Mouse (Mus musculus): ENCODE measurements around the gene Cped1. TPM values are rescaled to one million over a fixed set of nuclear protein-coding genes. Genes with fewer than 3 reads are reported as not detected.

Gene Cped1
- total RNA-seq, 2 experiments from 2014 or later = 0.68 TPM; not detected in 1

GRCm38 (mm10) chr6:21998131-21998530, 12.4 kb downstream of the Cped1 start:
- ATAC-seq (replicated peaks; ENCODE audit: low FRiP score, poor library complexity, severe bottlenecking) = no peak

DNA sequence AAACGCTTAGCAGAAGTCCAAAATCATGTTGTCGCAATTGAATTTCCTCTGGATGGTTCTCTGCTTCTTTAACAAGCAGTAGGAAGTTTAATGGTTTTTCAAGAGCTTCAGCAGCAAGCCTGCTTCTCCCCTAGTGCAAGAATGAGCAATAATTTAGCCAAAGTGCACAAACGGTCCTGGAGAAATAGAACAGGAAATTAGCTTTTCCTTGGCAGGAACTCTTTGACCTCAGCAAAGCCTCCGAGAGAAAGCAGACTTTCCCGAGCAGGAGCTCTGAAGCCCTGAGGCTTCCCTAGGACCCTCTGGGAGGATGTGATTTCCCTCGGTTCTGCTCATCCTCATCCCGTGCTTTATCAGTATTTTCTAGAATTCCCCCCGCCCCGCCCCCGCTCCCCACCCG, 13.3 kb downstream of the Cped1 start:
- ATAC-seq (replicated peaks; ENCODE audit: low FRiP score, poor library complexity, severe bottlenecking) = no peak

GRCm38 (mm10) chr6:22000086-22000485, 14.4 kb downstream of the Cped1 start:
- no peak for ATAC-seq (replicated peaks; ENCODE audit: low FRiP score, poor library complexity, severe bottlenecking)

- ATAC-seq (replicated peaks; ENCODE audit: low FRiP score, poor library complexity, severe bottlenecking) = no peak
Measured at GRCm38 (mm10) chr6:22000881-22001280, 15.2 kb downstream of the Cped1 start.

- no peak for ATAC-seq (replicated peaks; ENCODE audit: low FRiP score, poor library complexity, severe bottlenecking)
Measured at GRCm38 (mm10) chr6:22001284-22001916, 15.7 kb downstream of the Cped1 start.

- ATAC-seq (replicated peaks; ENCODE audit: low FRiP score, poor library complexity, severe bottlenecking) = no peak
Measured at GRCm38 (mm10) chr6:22002521-22003199, 16.9 kb downstream of the Cped1 start.

DNA sequence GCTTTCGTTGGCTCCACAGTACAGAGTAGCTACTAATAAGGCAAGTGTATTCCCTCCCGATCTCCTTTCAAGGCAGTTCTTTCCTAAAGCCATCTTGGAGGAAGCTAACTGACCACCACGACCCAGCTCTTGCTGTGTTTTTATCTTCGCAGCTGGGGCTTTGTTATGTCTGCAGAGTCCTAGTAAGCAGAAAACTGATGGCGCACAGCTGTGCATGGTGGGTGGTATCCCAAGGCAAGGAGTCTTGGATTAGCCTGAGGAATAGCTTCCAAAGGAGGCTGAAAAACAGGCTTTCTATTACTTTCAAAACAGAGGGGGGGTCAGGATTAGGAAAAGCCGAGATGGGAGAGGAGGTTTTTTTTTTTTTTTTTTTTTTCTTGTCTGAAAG, 17.5 kb downstream of the Cped1 start:
- ATAC-seq (replicated peaks; ENCODE audit: low FRiP score, poor library complexity, severe bottlenecking) = no peak

DNA sequence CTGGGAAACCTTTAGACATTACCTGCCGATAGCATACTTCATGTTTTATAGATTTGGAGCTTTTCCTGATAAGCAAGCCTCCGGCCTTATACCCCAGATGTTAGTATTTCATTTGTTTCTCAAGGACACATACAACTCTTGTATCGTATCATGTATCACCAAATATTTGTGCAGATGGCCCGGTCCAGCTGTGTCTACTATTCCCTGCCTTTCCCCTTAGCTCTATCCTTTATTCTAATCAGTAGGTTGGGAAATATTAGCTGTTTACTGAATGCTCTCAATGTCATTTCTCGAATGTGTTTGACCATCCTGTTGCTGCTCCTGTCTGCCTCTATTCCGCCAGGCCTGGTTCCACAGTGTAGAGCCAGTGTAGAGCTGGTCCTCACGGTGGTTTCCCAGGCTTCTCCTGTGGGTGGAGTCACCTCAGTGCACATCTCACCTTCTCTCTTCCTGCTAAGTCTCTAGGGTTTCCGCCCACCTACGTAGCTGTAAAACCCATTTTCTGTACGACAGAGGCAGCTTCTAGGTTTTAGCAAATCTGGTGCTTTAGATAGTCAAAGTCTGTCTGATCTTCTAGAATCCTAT, 18.3 kb downstream of the Cped1 start:
- ATAC-seq (replicated peaks; ENCODE audit: low FRiP score, poor library complexity, severe bottlenecking) = no peak

DNA sequence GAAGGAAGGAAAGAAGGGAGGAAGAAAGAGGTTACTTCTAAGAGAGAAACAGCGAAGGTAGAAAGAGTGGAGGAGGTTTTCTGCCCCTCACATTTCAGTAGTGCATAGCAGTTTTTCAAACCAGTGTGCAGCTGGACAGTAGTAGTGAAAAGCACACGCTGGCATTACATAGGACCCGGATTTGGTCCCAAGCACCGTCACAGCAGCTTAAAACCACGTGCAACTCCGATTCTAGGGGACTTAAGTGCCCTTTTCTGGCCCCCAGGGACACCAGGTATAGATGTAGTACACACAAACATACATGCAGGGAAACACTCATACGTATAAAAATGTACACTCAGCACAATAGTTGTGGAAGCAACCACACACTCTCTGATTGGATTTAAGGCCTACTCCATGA, 22.6 kb downstream of the Cped1 start:
- no peak for ATAC-seq (replicated peaks; ENCODE audit: low FRiP score, poor library complexity, severe bottlenecking)

DNA sequence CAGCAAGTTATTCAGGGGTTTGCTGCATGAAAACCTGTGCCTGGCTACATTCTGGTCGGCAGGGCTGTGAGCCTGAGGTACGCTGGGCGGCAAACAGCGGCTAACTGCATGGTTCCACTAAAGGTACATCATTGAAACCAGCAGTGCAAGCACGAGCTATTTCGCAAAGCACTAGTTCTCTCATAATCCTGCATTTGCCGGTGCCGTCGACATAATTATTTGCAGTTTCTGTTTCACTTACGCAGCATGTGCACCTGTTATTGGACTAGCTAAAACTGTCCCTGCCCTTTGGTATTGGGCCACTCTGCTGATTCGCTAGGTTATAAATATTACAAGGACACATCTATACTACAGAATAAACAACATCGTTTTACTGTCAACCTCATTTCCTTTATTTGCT, 24.5 kb downstream of the Cped1 start:
- ATAC-seq (replicated peaks; ENCODE audit: low FRiP score, poor library complexity, severe bottlenecking) = no peak

GRCm38 (mm10) chr6:22010761-22011281, 25.1 kb downstream of the Cped1 start:
- ATAC-seq (replicated peaks; ENCODE audit: low FRiP score, poor library complexity, severe bottlenecking) = no peak

DNA sequence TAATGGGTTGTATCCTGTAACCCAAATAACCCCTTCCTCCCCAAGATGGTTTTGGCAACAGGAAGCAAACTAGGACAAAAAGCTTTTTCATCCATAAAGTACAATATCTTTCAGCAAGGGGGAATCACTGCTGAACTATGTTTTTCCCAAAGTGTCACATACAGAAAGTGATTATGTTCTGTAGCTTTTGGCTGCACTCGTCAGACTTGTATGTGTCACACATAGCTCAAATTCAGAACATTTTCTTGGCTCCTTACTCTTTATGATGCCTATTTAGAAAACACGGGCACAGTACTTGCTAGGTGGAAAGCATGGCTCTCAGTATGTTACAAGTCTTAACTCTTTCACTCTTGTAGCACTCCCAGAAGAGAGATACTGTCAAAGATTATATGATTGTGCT, 25.8 kb downstream of the Cped1 start:
- ATAC-seq (replicated peaks; ENCODE audit: low FRiP score, poor library complexity, severe bottlenecking) = no peak

GRCm38 (mm10) chr6:22012099-22012498, 26.4 kb downstream of the Cped1 start:
- no peak for ATAC-seq (replicated peaks; ENCODE audit: low FRiP score, poor library complexity, severe bottlenecking)

DNA sequence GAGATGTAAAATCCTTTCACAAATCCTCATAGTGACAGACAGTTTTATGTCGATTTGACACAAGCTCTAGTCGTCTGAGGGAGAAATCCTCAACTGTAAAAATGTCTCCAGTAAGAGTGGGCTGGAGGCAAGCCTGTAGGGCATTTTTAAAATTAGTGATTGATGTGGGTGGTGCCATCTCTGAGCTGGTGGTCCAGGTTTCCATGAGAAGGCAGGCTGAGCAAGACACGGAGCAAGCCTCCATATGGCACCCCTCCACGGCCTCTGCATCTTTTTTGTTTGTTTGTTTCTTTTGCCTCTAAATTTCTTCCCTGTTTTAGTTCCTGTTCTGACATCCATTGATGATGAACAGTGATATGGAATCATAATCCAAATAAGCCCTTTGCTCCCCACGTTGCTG, 26.8 kb downstream of the Cped1 start:
- no peak for ATAC-seq (replicated peaks; ENCODE audit: low FRiP score, poor library complexity, severe bottlenecking)

DNA sequence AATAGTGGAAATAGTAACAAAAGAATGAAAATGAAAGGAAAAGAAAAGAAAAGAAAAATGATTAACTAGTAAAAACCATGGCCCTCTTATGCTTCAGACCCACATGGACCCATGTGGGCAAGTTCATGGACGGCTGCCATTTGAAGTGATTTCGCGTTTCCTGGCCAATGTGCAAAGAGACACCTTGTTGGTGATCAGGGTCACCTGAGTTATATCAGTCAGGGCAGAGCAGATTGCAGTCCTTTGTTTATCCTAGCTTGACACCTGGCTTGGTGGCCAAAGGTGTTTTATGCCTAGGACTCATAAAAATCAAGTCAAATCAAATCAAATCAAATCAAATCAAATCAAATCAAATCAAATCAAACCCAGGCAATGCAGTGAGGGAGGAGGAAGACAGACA, 27.7 kb downstream of the Cped1 start:
- ATAC-seq (replicated peaks; ENCODE audit: low FRiP score, poor library complexity, severe bottlenecking) = no peak

DNA sequence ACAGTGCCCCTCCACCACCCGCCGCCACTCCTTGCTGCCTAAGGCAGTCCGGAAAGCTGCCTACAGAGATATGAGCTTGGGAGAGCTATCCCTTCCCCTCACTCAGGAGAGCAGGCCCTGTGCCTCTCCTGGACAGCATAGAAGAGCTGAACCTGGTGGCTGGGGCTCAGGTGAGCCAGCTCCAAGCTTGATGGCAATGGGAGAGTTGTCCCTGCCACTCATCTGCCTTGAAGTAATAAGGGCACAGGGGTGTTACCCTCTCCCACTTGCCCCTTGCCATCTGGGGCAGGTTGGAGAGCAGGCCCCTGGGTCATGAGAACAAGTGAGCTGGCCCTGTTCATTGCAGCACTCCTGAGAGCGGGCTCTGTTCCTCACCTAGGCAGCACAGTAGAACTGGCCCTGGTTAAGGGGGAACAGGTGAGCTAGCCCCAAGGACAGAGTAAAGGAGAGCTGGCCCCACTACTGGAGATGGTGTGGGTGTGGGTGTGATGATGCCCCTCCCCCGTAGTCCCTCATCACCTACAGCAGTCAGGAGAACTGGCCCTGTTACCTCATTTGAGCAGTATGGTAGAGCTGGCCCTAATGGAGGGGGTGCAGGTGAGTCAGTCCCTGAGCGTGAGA, 28.7 kb downstream of the Cped1 start:
- no peak for ATAC-seq (replicated peaks; ENCODE audit: low FRiP score, poor library complexity, severe bottlenecking)

- ATAC-seq (replicated peaks; ENCODE audit: low FRiP score, poor library complexity, severe bottlenecking) = no peak
Measured at GRCm38 (mm10) chr6:22017631-22018030, 31.9 kb downstream of the Cped1 start.

DNA sequence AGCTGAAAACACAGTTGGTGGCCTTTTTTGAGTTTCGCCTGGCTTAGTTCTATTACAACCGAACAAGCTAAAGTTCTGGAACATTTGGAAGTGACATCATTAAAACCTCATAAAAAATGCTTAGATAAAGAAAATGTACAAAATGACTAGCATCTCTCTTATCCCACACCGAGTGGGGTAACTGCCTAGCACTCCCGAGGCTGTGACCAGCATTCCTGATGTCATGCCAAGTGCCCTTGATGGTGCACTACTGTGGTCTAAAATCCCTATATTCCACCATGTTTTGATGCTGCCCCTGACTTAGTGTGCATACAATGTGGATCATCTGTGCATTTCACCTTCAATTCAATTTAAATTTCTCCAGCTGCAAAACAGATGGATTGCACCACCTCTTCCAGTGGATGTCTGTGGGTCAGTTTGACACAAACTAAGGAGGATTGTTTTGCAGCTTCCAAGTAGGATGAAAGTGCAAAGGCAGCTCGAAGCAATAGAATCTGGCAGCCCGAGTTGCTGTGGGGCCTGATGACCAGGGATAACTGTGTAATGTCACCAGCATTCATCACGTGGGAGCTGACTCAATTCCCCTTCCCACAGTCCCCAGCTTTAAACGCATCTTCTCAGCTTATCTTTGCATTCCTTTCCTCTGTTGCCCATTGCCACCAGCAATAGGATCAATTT, 33.2 kb downstream of the Cped1 start:
- no peak for ATAC-seq (replicated peaks; ENCODE audit: low FRiP score, poor library complexity, severe bottlenecking)

- no peak for ATAC-seq (replicated peaks; ENCODE audit: low FRiP score, poor library complexity, severe bottlenecking)
Measured at GRCm38 (mm10) chr6:22019637-22020036, 33.9 kb downstream of the Cped1 start.

- no peak for ATAC-seq (replicated peaks; ENCODE audit: low FRiP score, poor library complexity, severe bottlenecking)
Measured at GRCm38 (mm10) chr6:22020696-22021095, 35.0 kb downstream of the Cped1 start.
